Mouse (Mus musculus): ENCODE results near the gene Osgin1.
A peak's percentile ranks its signal among the peaks of the same experiment; 100 is the strongest.

Gene Osgin1

DNA sequence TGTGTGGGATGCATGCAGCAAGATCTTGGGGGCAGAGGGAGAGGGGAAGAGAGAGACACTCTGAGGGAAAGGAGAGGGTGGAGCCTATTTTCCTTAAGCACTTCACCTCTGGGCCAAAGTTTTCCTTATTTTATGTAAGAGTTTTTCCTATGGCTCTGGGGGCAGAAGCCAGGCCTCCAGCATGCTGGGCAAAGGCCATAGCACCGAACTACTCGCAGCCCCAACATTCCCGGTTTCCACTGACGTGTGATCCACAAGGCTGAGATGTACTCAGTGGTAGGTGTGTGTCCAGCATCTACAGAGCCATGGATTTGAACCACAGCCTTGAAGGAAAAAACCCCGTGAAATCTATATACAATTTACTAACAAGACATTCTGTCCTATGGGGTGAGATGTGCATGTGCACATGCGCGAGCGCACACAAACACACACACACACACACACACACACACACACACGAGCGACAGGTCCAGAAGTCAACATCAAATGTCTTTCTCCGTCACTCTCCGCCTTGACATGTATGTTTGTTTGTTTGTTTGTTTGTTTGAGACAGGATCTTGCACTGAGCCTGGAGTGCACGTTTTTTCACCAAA is at the start of gene Osgin1:
TSS of gene Osgin1 (plus strand) at position 543 of the 593 bp plus-strand sequence.
- no peak for DNase-seq

- DNase-seq = peak; percentile 64
Observed at GRCm38 (mm10) chr8:119384478-119384877, 49.4 kb upstream of the Osgin1 start.

DNA sequence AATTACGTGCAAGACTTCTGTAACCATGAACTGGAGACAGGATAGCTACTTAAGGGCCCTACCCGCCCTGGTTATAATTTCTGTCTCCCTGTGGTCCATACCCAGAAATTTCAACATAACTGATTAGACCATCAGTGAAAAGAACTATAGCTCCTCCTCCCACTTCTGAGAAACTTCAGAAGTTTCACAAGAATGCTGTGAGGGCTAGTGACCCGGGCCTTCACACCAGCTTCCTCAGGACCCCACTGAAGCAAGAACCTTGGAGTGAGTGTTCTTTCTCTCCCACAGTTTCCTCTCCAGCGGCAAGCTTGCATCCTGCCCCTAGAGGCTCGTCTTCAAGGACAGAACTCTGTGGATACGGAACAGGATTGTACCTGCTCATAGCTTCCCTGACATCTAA is 48.1 kb upstream of the Osgin1 start:
- DNase-seq = no peak

- DNase-seq = no peak
Observed at GRCm38 (mm10) chr8:119386988-119387387, 46.9 kb upstream of the Osgin1 start.

DNA sequence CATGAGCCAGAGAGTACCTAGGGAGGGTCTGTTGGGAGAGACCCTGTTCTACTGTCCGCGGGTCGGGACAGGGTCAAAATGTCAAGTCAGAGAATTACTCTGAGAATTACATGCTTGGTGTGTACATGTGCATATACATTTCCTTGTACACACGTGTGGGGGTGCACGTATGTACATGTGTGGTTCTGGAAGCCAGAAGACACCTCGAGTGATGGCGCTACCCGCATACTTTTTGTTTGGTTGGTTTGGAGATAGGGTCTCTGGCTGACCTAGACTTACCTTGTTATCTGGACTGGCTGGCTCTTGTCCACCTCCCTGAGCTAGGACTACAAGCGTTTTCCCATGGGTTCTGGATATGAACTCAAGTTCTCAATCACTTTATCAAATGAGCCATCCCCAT is 39.8 kb upstream of the Osgin1 start:
- no peak for DNase-seq

DNA sequence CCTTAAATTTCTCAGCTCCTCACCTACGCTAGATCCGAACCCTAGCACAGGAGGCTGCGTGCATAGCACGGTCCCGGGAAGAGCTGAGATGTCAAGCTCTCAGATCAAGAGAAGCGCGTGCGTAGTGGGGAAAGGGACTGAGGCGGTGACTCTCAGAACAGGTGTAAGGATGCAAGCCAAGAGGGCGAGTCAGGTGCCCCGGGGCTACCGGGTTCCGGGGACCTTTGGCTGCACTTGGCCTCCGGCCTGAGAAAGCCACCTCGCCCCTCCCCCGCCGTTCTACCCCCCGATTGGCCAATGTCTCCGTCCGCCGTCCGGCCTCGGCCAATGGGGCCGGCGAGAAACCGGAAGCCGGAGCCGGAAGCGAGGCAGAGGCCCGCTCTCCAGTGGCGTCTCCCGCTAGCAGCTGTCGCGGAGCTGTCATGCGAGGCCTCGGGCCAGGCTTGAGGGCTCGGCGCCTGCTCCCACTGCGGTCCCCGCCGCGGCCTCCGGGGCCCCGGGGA is 39.3 kb upstream of the Osgin1 start, which contains the start of gene Mlycd:
TSS of gene Mlycd (plus strand) at position 355 of the 503 bp plus-strand sequence.
- peak; percentile 91 for DNase-seq

DNA sequence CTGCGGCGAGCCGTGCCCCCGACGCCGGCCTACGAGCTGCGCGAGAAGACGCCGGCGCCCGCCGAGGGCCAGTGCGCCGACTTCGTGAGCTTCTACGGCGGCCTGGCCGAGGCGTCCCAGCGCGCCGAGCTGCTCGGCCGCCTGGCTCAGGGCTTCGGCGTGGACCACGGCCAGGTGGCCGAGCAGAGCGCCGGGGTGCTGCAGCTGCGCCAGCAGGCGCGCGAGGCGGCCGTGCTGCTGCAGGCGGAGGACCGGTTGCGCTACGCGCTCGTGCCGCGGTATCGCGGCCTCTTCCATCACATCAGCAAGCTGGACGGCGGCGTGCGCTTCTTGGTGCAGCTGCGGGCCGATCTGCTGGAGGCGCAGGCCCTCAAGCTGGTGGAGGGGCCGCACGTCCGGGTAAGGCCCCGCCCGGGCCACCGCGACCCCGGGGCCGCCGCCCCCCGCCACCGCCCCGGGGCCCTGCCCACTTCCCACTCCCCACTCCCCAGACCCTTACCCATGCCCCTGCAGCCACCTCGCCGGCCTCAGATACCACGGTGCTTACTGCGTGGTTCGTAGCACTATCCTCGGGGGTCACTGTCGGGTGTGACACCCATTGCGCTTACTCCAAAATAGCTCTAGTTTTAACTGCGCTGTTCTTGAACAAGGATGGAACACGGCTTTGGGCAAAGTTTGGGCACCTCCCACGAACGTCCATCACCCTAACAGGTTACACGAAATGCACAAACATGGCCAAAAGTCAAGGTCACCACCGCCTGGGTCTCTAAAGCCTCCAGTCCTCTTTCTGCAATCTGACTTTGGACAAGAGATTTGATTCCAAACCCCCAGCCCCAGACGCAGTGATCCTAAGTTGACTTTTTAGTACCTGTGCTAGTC is 38.6 kb upstream of the Osgin1 start:
- DNase-seq = peak; percentile 37

GRCm38 (mm10) chr8:119398558-119398957 is 35.4 kb upstream of the Osgin1 start:
- no peak for DNase-seq

DNA sequence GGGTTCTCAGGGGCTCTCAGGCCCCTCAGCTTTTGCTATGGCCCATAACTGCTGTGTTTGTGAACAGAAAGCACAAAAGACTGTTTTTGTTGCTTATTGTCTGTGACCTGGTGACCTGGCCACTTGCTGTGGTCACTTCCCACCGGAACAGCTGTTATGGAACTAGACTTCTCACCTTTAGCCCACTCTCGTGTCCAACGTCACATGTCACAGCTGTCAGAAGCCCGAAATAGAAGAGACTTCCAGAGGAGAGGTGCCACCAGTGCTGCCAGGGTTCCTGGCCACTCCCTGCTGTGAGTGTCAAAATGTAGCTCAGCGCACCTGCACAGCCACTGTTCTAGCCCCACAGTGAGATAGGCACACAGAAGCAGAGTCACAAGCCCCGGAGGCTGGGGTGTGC is 34.7 kb upstream of the Osgin1 start:
- DNase-seq = no peak

DNA sequence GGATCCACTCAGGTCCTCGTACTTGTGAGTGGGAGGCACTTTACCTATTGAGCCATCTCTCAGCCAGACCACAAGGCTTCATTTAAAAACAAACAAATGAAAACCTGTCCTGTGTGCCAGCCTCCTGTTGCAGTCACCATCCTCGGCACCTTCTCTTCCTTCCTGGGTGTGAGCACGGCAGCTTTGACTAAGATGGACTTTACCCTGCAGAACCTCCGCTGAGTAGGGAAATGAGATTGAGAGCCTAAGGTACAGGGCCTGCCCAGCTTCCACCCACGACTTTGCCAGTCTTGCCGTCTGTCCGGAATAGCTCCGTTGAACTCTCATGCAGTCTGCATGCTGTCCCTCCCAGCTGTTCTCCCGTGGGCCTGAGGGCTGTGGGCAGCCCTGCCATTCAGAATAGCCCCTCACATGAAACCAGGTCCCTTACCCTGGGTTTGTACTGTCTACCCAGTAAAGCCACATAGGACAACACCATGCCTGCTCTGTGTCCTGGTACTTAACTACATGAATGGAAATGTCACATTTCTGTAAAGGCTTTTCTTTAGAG is 33.7 kb upstream of the Osgin1 start:
- no peak for DNase-seq

- no peak for DNase-seq
Observed at GRCm38 (mm10) chr8:119400904-119401303, 33.0 kb upstream of the Osgin1 start.

- no peak for DNase-seq
Observed at GRCm38 (mm10) chr8:119403912-119404311, 30.0 kb upstream of the Osgin1 start.

GRCm38 (mm10) chr8:119404648-119405047 is 29.3 kb upstream of the Osgin1 start:
- no peak for DNase-seq

DNA sequence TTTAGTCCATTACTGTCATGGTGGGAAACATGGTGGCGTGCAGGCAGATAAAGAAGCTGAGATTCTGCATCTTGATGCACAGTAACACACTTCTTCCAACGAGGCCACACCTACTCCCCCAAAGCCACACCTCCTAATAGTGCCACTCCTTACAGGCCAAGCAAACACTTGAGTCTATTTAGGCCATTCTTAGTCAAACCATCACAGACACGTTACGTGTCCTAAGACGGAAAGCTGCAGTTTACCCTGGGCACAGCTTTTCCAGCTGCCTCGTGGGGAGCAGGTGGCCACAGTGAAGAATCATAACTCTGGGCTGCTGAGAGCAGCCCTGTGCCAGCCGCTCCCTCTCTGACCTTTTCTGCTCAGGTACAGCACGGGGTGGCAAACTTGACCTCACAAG is 25.6 kb upstream of the Osgin1 start:
- no peak for DNase-seq

GRCm38 (mm10) chr8:119412037-119412734 is 21.7 kb upstream of the Osgin1 start:
- no peak for DNase-seq

DNA sequence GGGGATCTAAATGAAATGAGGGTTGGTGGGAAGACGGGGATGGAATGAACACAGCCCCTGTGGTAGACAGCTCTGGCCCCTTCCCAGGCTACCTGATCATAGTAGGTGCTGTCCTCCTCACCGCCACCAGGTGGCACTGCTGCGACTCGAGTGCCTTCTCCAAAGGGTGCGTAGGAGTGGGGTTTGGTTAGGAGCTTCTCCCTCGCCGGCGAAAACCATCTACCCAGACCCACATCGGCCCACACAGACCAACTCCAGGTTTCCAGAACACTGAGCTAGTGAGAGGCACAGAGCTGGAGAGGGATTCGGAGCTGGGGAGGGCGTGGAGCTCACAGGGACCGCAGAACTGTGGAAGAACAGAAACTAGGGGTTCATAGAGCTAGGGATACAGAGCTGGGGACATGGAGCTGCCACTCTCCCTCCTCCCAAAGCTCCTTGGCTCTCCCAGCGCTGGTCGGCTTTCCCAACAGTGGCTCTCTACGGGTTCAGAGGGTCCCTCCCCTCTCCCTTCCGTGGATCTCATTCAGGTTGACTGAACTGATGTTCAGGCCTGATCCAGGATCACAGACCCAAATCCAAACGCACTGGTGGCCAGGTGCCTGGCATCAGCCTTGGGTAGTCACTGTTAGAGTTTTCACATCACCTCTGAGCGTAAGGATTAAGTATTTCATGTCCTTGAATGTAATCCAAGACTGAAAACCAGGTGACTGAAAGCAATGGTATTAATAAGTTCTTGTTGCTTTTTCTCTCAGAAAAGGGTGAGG is 21.0 kb upstream of the Osgin1 start:
- peak; percentile 85 for DNase-seq

- DNase-seq = no peak
Observed at GRCm38 (mm10) chr8:119413605-119414004, 20.3 kb upstream of the Osgin1 start.

DNA sequence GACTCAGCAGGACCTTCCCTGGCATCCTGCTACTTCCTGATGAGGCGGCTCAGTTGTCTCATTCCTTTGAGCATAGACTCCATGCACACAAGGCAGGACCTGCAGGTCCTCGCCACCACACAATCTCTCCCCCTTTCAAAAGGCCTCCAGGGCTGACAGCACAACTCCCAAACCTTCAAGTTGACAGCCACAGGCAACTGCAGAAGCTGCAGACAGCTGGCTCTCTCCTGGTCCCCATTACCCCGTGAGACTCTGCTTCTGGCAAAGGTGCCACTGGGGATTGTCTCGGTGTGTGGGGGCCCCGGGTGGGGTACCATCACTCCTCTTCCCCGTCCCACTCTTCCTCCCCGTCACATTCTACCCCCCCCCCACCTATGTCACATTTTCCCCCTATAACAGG is 13.6 kb upstream of the Osgin1 start:
- no peak for DNase-seq

DNA sequence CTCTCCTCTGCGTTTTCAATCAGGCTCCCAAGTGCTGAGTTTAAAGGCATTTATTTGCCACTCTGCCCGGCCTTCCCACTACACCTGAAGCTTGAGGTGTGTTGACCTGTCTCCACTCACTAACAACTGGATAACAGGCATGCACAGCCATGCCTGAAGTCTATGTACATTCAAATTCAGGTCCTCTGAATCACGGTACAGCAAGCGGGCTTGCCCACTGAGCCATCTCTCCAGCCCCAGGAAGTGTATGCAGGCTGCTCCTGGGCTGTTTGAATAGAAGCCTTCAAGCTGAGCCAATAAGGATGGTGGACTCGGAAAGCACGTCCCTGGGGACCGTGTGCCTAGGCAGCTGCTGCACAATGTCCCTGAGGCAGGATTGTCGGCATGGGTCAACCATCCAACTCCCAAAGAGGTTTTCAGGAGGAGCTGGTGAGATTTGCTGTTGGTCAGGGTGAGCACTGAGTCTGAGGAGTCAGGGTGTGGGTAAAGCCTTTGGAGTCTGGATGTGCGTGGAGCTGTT is 12.3 kb upstream of the Osgin1 start:
- DNase-seq = no peak

DNA sequence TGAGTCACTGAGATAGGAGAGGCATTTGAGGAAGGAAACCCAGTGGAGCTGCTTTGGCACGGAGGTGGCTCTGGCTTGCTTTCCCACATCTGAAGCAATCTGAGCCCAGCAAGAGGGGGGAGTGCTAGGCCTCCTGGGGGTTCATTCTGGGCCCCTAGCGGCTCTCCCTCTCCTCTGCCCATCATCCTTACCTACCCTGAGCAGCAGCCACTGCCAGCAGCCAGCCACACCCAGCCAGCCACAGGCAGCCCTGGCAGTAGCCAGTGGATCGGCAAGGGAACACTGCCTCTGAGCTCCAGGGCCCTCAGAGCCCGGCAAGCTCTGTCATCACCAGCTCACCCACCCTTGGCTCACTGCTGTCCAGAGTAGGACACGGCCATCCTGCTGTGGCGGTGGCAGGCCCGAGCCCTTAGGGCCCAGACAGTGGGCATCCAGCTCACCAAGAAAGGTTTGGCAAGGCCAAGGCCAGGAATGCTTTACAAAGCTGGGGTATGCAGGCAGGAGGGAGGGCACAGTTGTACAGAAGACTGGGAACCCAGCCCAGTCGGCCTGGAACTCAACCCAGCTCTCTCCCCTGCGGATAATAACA is 11.7 kb upstream of the Osgin1 start:
- peak; percentile 46 for DNase-seq

DNA sequence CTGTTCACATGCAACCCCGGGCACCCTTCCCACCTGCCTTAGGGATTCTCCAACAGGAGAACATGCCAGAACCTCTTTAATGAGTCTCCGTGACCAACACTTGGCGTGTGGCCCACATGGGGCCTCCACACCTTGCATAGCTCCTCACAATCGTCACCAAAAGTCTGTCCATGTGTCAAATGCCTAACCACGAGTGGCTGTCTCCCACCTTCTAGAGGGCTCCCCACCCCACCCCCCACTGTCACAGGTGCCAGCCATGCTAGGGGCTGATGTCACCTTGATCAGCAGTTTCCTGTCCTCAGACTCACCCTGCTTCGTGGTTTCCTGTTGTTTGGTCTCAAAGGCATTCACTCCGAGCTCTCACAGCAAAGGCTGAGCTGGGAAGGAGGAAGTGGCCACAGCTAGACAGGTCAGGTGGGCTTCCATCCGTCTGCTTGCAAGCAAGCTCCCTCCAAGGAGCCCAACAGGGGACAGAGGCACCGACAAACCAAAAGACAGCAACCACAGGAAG is 10.2 kb upstream of the Osgin1 start:
- peak; percentile 92 for DNase-seq

Measured in thymus, postnatal 14 days (tissue).